Mouse (Mus musculus): ENCODE data around the gene Dlec1. TPM values are rescaled to one million over a fixed set of nuclear protein-coding genes. Genes with fewer than 3 reads are reported as not detected.
A peak's percentile ranks its signal among the peaks of the same experiment; 100 is the strongest.

The Dlec1 gene
- polyA plus RNA-seq (2015; fragmentation: Nextera tagmentation; extraction: Ambion mirVana), result 0.06 TPM in 1 of 2 replicates, not detected in the other

DNA sequence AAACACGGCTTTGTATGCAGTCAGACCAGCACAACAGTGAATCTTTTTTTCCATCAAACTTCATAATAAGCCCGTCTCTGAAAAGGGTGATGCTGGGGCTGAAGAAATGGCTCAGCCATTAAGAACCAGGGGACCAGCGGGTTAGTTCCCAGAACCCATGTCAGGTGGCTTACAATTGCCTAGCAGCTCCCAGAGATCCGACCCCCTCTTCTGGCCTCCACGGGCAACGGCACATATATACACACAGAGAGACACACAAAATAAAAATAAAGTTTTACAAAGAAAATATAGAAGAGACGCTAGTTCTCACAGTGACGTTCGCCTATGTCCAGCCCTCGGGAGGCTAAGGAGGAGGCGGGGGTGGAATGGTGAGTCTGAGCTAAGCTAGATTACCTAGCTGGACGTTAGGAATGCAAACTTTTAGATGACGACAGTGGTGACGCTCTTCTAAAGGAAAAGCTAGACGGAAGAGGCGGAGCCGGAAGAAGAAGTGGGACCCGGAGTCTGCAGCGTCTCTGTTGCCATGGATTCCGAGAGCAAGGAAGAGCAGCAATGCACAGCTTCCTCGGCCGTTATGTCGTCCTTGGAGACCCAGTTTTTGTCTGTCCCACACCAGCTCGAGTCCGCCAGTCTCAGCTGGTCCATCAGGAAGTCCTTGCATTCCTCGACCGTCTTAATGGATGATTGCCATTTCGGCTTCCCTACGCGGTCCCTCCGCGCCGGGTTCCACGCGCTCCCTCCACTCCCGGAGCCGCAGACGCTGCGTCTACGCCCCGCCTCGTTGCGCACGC, at the start of gene Dlec1:
TSS of gene Dlec1 (plus strand) at position 487 of the 791 bp plus-strand sequence.
- H3K27ac ChIP-seq (replicated peaks), result no peak within 1 kb of the TSS
- peaks cover 23% of the 10 kb centered on the region for H3K27me3 ChIP-seq
- H3K9ac ChIP-seq, result no peak within 1 kb of the TSS
- peak within 1 kb of the TSS; percentile 59 for H3K4me3 ChIP-seq (replicated peaks)
- peak within 1 kb of the TSS; percentile 75 for H3K4me2 ChIP-seq
- no peaks in the 10 kb centered on the region for H3K36me3 ChIP-seq (replicated peaks)
- no peaks in the 10 kb centered on the region for H3K9me3 ChIP-seq (replicated peaks)
- no peaks in the 10 kb centered on the region for H3K4me1 ChIP-seq (replicated peaks)
- peak; percentile 59 for ATAC-seq (ENCODE audit: insufficient read depth)
- WGBS (ENCODE audit: insufficient replicate concordance), result 3% methylated on average over 44 of the region's 44 CpGs

DNA sequence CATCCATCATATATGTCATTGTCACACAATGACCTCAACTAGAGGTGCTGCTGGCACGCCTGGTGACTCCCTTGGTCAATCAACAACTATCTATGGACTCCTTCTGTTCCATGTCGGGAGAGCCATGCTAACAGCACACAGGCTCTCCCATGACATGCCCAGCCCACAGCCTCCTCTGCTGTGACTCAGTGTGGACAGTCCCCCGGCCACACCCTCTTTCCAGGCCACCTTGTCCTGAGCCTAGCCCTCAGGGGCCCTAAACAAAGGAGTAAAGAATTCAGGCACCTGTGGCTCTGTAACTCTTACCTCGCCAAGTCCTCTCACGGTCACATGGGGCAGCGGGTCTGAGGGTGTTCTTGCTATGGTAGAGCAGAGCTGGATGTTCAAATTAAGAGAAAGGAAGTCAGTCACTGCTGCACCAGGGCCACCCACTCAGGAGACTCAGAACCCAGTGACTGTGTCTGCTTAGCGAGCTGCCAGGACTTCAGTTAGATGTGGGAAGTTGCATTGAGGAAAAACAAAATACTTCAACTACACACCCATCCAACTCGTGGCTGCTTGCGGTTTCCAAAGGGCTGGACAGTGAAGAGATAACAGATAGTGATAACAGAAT, 48.2 kb upstream of the Dlec1 start:
- Histone ChIP-seq H3K4me3 (replicated peaks) (no peak overlapping the region), H3K27me3 (peaks cover 36% of the 10 kb centered on the region), H3K9me3 (replicated peaks) (no peaks in the 10 kb centered on the region)

DNA sequence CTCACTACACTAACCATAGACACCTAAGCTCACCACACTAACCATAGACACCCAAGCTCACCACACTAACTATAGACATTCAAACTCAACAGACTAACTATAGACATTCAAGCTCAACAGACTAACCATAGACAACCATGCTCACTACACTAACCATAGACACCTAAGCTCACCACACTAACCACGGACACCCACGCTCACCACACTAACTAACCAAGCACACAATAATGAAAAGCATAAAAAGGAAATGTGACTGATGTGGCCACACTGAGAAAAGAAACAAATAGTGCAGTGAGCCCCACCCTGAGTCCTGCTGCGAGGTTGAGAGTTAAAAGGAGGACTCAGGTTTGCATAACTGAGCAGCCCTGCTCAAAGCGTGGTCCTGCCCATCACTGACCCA, 46.9 kb upstream of the Dlec1 start:
- Histone ChIP-seq H3K9ac (no peak overlapping the region), H3K27ac (replicated peaks) (no peak overlapping the region), H3K27me3 (peaks cover 36% of the 10 kb centered on the region), H3K4me2 (no peak overlapping the region), H3K4me3 (replicated peaks) (no peak overlapping the region), H3K4me1 (replicated peaks) (0 out of 2 replicates have a peak, but pooled peaks cover 12% of the 10 kb centered on the region), H3K36me3 (replicated peaks) (no peaks in the 10 kb centered on the region), H3K9me3 (replicated peaks) (no peaks in the 10 kb centered on the region)
- ATAC-seq (ENCODE audit: insufficient read depth), result no peak
- 63% methylated on average over 4 of the region's 4 CpGs for WGBS (ENCODE audit: insufficient replicate concordance)

More for the DNA sequence above, 48.2 kb upstream of the Dlec1 start:
- no peak for ATAC-seq (ENCODE audit: insufficient read depth)
- no peak overlapping the region for H3K9ac ChIP-seq
- no peak overlapping the region for H3K27ac ChIP-seq (replicated peaks)
- no peak overlapping the region for H3K4me2 ChIP-seq
- H3K4me1 ChIP-seq (replicated peaks), result peaks cover 16% of the 10 kb centered on the region
- 47% methylated on average over 9 of the region's 9 CpGs for WGBS (ENCODE audit: insufficient replicate concordance)
- H3K36me3 ChIP-seq (replicated peaks), result no peaks in the 10 kb centered on the region

DNA sequence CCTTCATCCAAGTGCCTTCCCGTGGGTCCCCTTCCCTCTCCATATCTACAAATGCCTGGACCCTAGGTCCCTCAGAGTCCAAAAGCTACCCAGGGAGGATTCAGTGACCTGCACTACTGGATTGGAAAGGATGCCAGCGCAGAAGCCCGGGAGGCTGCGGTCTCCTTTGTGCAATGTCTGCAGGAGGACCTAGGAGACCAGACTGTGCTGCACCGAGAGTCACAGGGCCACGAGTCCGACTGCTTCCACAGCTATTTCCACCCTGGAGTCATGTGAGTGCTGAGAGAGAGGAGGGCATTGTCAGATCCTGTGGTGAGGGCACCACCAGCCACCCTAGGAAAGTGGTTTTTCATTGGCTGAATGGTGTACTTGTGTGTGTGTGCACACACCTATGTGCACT, 44.0 kb upstream of the Dlec1 start:
- no peak for ATAC-seq (ENCODE audit: insufficient read depth)
- H3K27ac ChIP-seq (replicated peaks), result no peak overlapping the region

DNA sequence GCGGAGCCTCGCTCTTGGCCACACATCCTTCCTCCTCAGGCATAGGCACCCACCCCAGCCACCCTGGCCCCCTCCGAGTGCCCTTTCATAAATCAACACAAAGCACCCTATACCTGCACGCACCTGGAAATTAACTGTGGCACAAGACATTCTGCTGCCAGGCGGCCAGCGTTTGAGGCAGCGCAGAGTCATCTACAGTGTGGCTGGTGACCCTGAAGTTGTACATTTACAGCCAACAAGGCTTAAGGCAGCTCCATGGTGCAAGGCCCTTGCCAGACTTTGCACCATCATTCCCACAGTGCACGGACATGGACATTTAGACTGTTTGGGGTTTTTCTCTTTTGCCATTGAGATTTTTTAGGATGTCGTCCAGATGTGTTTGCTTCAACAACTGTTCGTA, 41.6 kb upstream of the Dlec1 start:
- Histone ChIP-seq H3K4me2 (no peak overlapping the region), H3K9ac (no peak overlapping the region), H3K4me3 (replicated peaks) (no peak overlapping the region), H3K27me3 (0 out of 2 replicates have a peak, but pooled peaks cover 4% of the 10 kb centered on the region), H3K27ac (replicated peaks) (no peak overlapping the region), H3K9me3 (replicated peaks) (no peaks in the 10 kb centered on the region), H3K4me1 (replicated peaks) (peaks cover 8% of the 10 kb centered on the region; the same call in 1 of the 2 replicates), H3K36me3 (replicated peaks) (no peaks in the 10 kb centered on the region)
- ATAC-seq (ENCODE audit: insufficient read depth), result no peak
- WGBS (ENCODE audit: insufficient replicate concordance), result 73% methylated on average over 10 of the region's 10 CpGs

More for the DNA sequence above, 44.0 kb upstream of the Dlec1 start:
- no peaks in the 10 kb centered on the region for H3K36me3 ChIP-seq (replicated peaks)
- H3K9me3 ChIP-seq (replicated peaks), result no peaks in the 10 kb centered on the region
- no peak overlapping the region for H3K4me3 ChIP-seq (replicated peaks)
- H3K9ac ChIP-seq, result no peak overlapping the region
- H3K27me3 ChIP-seq, result peaks cover 20% of the 10 kb centered on the region
- H3K4me2 ChIP-seq, result no peak overlapping the region
- peaks cover 10% of the 10 kb centered on the region; the same call in 1 of the 2 replicates for H3K4me1 ChIP-seq (replicated peaks)
- 66% methylated on average over 7 of the region's 7 CpGs for WGBS (ENCODE audit: insufficient replicate concordance)

DNA sequence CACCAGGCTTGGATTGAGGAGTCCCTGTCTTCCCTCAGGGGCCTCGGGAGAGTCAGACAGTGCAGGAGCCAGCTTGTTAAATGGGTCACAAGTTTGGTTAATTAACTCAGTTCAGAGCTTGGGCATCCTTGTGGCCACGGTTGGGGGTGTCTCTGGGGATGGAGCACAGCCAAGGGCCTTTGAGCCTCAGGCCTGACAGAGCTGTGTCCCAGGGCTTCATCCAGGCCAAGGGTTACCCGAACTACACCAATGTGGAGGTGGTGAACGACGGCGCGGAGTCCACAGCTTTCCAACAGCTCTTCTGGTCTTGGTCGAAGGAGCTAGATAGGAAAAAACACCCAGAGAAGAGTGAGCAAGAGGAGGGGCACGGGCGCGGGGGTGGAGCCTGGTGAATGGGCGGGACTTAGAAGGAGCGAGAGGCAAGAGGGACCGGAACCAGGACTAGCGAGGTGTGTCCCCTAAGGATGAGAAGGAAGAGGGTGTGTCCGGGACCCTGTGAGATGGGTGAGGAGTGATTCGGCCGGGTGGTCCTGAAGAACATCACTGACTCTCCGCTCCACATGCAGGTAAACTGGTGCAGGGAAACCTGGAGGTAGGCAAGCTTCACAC, 39.1 kb upstream of the Dlec1 start:
- WGBS (ENCODE audit: insufficient replicate concordance), result 34% methylated on average over 19 of the region's 19 CpGs
- H3K27ac ChIP-seq (replicated peaks), result no peak overlapping the region
- H3K27me3 ChIP-seq, result no peaks in the 10 kb centered on the region
- H3K36me3 ChIP-seq (replicated peaks), result no peaks in the 10 kb centered on the region
- no peak overlapping the region for H3K9ac ChIP-seq
- H3K4me2 ChIP-seq, result peak overlapping the region; percentile 29; the same call in 1 of the 2 replicates
- no peak overlapping the region for H3K4me3 ChIP-seq (replicated peaks)
- no peaks in the 10 kb centered on the region for H3K9me3 ChIP-seq (replicated peaks)
- peaks cover 8% of the 10 kb centered on the region; the same call in 1 of the 2 replicates for H3K4me1 ChIP-seq (replicated peaks)
- no peak for ATAC-seq (ENCODE audit: insufficient read depth)

DNA sequence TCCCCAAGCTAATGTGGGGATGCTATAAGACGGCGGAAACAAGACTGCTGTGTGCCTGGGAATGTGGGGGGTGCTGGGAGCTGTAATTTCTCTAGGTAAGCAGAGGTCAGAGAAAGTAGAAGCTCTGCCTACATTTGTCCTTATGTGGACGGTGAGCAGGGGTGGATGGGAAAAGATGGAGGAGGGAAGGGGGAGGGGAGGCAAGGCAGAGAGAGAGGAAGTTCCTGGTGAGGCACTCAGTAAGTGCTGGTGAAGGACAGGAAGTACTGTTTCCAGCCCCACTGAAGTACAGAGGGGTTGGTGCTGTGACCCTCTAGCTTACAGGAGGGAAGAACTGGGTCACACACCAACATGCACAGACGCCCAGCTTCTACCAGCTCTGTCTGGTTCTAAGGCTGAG, 38.0 kb upstream of the Dlec1 start:
- Histone ChIP-seq H3K9ac (no peak overlapping the region), H3K27ac (replicated peaks) (no peak overlapping the region)

DNA sequence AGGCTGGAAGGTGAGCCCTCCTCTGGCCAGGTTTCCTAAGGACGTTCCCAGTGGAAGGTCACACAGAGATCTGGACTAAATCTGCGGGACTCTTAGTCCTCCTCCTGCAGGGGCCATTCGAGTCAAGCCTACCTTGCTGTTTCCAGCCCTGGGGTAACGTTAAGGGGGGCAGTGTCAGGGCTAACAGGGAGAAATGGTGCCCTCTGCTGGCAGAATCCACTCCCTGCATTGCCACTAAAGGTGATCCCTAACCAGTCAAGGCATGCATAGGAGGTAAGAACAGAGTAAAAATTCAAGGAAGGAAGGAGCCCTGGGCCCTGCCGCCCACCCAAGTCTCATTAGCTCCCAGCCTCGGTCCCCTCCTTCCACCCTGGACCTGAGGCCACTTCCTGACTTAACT, 34.7 kb upstream of the Dlec1 start:
- Histone ChIP-seq H3K36me3 (replicated peaks) (no peaks in the 10 kb centered on the region), H3K4me2 (no peak overlapping the region), H3K4me1 (replicated peaks) (peaks cover 8% of the 10 kb centered on the region; the same call in 1 of the 2 replicates), H3K27me3 (no peaks in the 10 kb centered on the region), H3K9ac (no peak overlapping the region), H3K4me3 (replicated peaks) (no peak overlapping the region), H3K27ac (replicated peaks) (no peak overlapping the region), H3K9me3 (replicated peaks) (no peaks in the 10 kb centered on the region)
- 2% methylated on average over 6 of the region's 6 CpGs for WGBS (ENCODE audit: insufficient replicate concordance)
- ATAC-seq (ENCODE audit: insufficient read depth), result no peak

More for the DNA sequence above, 38.0 kb upstream of the Dlec1 start:
- no peak overlapping the region for H3K4me3 ChIP-seq (replicated peaks)
- no peaks in the 10 kb centered on the region for H3K36me3 ChIP-seq (replicated peaks)
- 40% methylated on average over 4 of the region's 4 CpGs for WGBS (ENCODE audit: insufficient replicate concordance)
- no peak overlapping the region; the same call in 1 of the 2 replicates for H3K4me2 ChIP-seq
- H3K9me3 ChIP-seq (replicated peaks), result no peaks in the 10 kb centered on the region
- no peak for ATAC-seq (ENCODE audit: insufficient read depth)
- H3K27me3 ChIP-seq, result no peaks in the 10 kb centered on the region
- H3K4me1 ChIP-seq (replicated peaks), result peaks cover 8% of the 10 kb centered on the region; the same call in 1 of the 2 replicates

DNA sequence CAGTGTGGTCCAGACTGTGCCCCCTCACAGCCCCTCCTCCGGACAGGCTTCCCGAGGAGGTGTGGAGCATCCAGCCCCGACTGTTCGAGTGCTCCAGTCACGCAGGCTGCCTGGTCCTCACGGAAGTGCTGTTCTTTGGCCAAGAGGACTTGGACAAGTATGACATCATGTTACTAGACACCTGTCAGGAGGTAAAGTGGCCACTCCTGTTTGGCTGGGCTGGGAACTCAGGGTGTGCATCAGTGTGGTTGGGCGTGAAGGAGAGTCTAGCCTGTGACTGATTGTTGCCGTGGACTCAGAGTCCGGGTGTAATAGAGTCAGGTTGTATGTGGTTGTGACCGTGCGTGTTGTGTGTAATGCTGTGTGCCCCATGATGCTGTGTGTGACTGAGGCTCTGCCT, 34.0 kb upstream of the Dlec1 start:
- whole genome bisulfite sequencing (ENCODE audit: insufficient replicate concordance), result 78% methylated on average over 11 of the region's 11 CpGs
- Histone ChIP-seq H3K36me3 (replicated peaks) (no peaks in the 10 kb centered on the region), H3K27ac (replicated peaks) (no peak overlapping the region), H3K4me2 (no peak overlapping the region), H3K4me1 (replicated peaks) (peaks cover 3% of the 10 kb centered on the region; the same call in 1 of the 2 replicates), H3K9ac (no peak overlapping the region), H3K4me3 (replicated peaks) (no peak overlapping the region), H3K9me3 (replicated peaks) (no peaks in the 10 kb centered on the region), H3K27me3 (no peaks in the 10 kb centered on the region)
- no peak for ATAC-seq (ENCODE audit: insufficient read depth)

DNA sequence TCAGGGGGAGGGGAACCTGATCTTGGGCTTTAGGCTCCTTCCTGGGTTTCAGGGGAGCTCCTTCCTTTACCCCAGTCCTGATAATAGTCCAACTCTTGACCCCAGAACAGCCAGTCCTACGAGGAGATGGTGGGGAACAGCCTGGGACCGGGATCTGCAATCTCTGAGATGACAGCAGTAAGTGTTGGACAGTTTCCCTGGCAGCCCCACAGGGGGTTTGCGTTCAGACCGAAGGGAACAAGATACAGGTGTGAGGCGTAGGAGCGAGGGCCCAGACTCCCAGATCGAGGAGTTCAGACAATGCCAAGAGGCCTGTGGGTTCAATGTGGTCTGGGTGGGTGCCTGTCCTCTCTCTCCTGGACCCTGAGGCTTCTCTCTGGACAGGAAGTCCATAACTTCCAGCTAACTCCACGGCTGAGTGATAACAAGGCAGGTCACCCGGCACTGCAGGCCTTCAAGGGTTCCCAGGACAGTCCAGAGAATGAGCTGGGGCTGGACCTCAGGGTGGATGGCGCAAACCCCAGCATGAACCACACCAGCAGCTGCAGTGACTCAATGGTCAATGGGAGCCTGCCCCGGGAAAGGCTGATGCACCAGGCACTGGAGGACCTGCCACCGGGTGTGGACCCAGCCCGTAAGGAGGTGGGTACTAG, 32.0 kb upstream of the Dlec1 start:
- 68% methylated on average over 13 of the region's 13 CpGs for WGBS (ENCODE audit: insufficient replicate concordance)
- no peak for ATAC-seq (ENCODE audit: insufficient read depth)
- Histone ChIP-seq H3K4me2 (no peak overlapping the region), H3K27ac (replicated peaks) (no peak overlapping the region), H3K9ac (no peak overlapping the region), H3K27me3 (no peaks in the 10 kb centered on the region), H3K4me1 (replicated peaks) (no peaks in the 10 kb centered on the region), H3K4me3 (replicated peaks) (no peak overlapping the region), H3K36me3 (replicated peaks) (no peaks in the 10 kb centered on the region), H3K9me3 (replicated peaks) (no peaks in the 10 kb centered on the region)

Data from liver, embryonic 15.5 days (tissue).